Mouse (Mus musculus) c-Kit-positive CD71-positive TER-119-negative erythroid progenitor cells, embryonic 14.5 days (primary cell): ENCODE results near the gene Aven.

Source experiments
- DNase-seq: peaks from one replicate; pipeline ENCODE4 v3.0.0-alpha.2; 2013; ENCODE audit warnings: low read depth

Aven gene

GRCm38 (mm10) chr2:112490483-112491196 is 2.1 kb upstream of the Aven start:
- no peak for DNase-seq

GRCm38 (mm10) chr2:112491629-112492028 is 1.1 kb upstream of the Aven start:
- DNase-seq: no peak

- DNase-seq: no peak
These were observed 321 bp upstream of the Aven start for GRCm38 (mm10) chr2:112492431-112492855.

GRCm38 (mm10) chr2:112493539-112494260 is 936 bp downstream of the Aven start:
- DNase-seq: peak; percentile 39

- no peak for DNase-seq
These were observed 5.1 kb downstream of the Aven start for GRCm38 (mm10) chr2:112497851-112498250.

GRCm38 (mm10) chr2:112501209-112501608 is 8.4 kb downstream of the Aven start:
- DNase-seq: peak; percentile 77

- no peak for DNase-seq
These were observed 11.2 kb downstream of the Aven start for GRCm38 (mm10) chr2:112503978-112504377.

GRCm38 (mm10) chr2:112506841-112507435 is 14.2 kb downstream of the Aven start:
- DNase-seq: no peak

GRCm38 (mm10) chr2:112507444-112507843 is 14.7 kb downstream of the Aven start:
- DNase-seq: no peak

GRCm38 (mm10) chr2:112510140-112510539 is 17.4 kb downstream of the Aven start:
- peak; percentile 85 for DNase-seq

- DNase-seq: no peak
These were observed 20.3 kb downstream of the Aven start for GRCm38 (mm10) chr2:112513036-112513435.

GRCm38 (mm10) chr2:112516728-112517127 is 24.0 kb downstream of the Aven start:
- DNase-seq: no peak

- no peak for DNase-seq
These were observed 24.5 kb downstream of the Aven start for GRCm38 (mm10) chr2:112517218-112517617.

GRCm38 (mm10) chr2:112518541-112518940 is 25.8 kb downstream of the Aven start:
- DNase-seq: no peak

- no peak for DNase-seq
These were observed 28.0 kb downstream of the Aven start for GRCm38 (mm10) chr2:112520526-112521482.

- DNase-seq: no peak
These were observed 34.2 kb downstream of the Aven start for GRCm38 (mm10) chr2:112526933-112527332.

- no peak for DNase-seq
These were observed 40.2 kb downstream of the Aven start for GRCm38 (mm10) chr2:112532812-112533496.

GRCm38 (mm10) chr2:112534677-112535222 is 42.0 kb downstream of the Aven start:
- DNase-seq: no peak

GRCm38 (mm10) chr2:112538783-112539182 is 46.0 kb downstream of the Aven start:
- DNase-seq: no peak

GRCm38 (mm10) chr2:112541695-112542285 is 49.0 kb downstream of the Aven start:
- DNase-seq: no peak

- DNase-seq: no peak
These were observed 63.8 kb downstream of the Aven start for GRCm38 (mm10) chr2:112556527-112556926.
